Mouse (Mus musculus) kidney, embryonic 14.5 days (tissue): ENCODE results near the gene Ptger4. TPM values are rescaled to one million over a fixed set of nuclear protein-coding genes. Genes with fewer than 3 reads are reported as not detected.

Experiments used
- ATAC-seq: fragments of 200-750 bp; cut with Nextera tagmentation; 2 replicates; pipeline ENCODE4 v1.8.0; 2017; ENCODE audit warnings: moderate number of reproducible peaks, mild to moderate bottlenecking, moderate TSS enrichment, moderate library complexity; ENCODE audit not compliant: low FRiP score, low TSS enrichment
- H3K27ac ChIP-seq: fragments of 300-500 bp; sonication (generic); 2 replicates; pipeline ENCODE4 v1.5.1; 2014; ENCODE audit warnings: low read depth, mild to moderate bottlenecking, low read length, moderate library complexity, mixed read lengths
- H3K27me3 ChIP-seq: fragments of 300-500 bp; sonication (generic); 2 replicates; pipeline ENCODE4 v1.6.1; 2014; ENCODE audit warnings: mild to moderate bottlenecking, low read length; ENCODE audit not compliant: control insufficient read depth, insufficient read depth
- H3K36me3 ChIP-seq: fragments of 300-500 bp; sonication (generic); 2 replicates; pipeline ENCODE4 v1.6.1; 2014; ENCODE audit warnings: low read length, mixed read lengths; ENCODE audit not compliant: control insufficient read depth, insufficient read depth
- H3K4me1 ChIP-seq: fragments of 300-500 bp; sonication (generic); 2 replicates; pipeline ENCODE4 v1.6.1; 2014; ENCODE audit warnings: low read length, mixed read lengths; ENCODE audit not compliant: control insufficient read depth, insufficient read depth
- H3K4me2 ChIP-seq: fragments of 300-500 bp; sonication (generic); replicated peaks from 2 replicates; pipeline ENCODE4 v1.6.1; 2014; ENCODE audit warnings: low read depth, mild to moderate bottlenecking, low read length
- H3K4me3 ChIP-seq: fragments of 300-500 bp; sonication (generic); 2 replicates; pipeline ENCODE4 v1.5.1; 2014; ENCODE audit warnings: mild to moderate bottlenecking, low read length
- H3K9ac ChIP-seq: fragments of 300-500 bp; sonication (generic); 2 replicates; pipeline ENCODE4 v1.6.1; 2014; ENCODE audit warnings: low read depth, mild to moderate bottlenecking, low read length, moderate library complexity
- H3K9me3 ChIP-seq: fragments of 300-500 bp; sonication (generic); 2 replicates; pipeline ENCODE4 v1.6.1; 2016; ENCODE audit warnings: low read length; ENCODE audit not compliant: control insufficient read depth
- WGBS: fragments of 180-500 bp; shearing (Covaris S2); extraction: QIAGEN DNeasy Blood & Tissue Kit; methylation state at CpG from one replicate; pipeline ENCODE4 v1.1.7; 2014; 5-methylcytosine and 5-hydroxymethylcytosine counted together
- polyA plus RNA-seq: library from polyadenylated mRNA; unstranded; fragments of >200 nt; fragmentation: Nextera tagmentation; extraction: Ambion mirVana; gene quantifications from 2 replicates; pipeline ENCODE4 v1.2.1, GENCODE M21; 2014

The Ptger4 gene
- 3.0 and 5.9 TPM in 2 replicates for polyA plus RNA-seq

- H3K9ac ChIP-seq, result peak within 1 kb of the TSS; percentile 51
- peak; percentile 96 for ATAC-seq
- under 1% methylated on average over 61 of the region's 61 CpGs for WGBS
- peak within 1 kb of the TSS; percentile 57 for H3K4me3 ChIP-seq
- peaks cover 19% of the 10 kb centered on the region for H3K4me1 ChIP-seq
- H3K27me3 ChIP-seq, result peaks cover 18% of the 10 kb centered on the region; the same call in 1 of the 2 replicates
- H3K4me2 ChIP-seq, result peak within 1 kb of the TSS; percentile 99
- H3K36me3 ChIP-seq, result no peaks in the 10 kb centered on the region
- no peaks in the 10 kb centered on the region for H3K9me3 ChIP-seq
- no peak within 1 kb of the TSS for H3K27ac ChIP-seq
Observed at GRCm38 (mm10) chr15:5243959-5244905, at the start of gene Ptger4. Gene Ptger4, minus strand, starts transcription at chr15:5244187.

- 88% methylated on average over 8 of the region's 8 CpGs for WGBS
- Histone ChIP-seq H3K4me1 (no peaks in the 10 kb centered on the region), H3K4me2 (no peak overlapping the region), H3K27me3 (no peaks in the 10 kb centered on the region), H3K4me3 (no peak overlapping the region), H3K36me3 (no peaks in the 10 kb centered on the region), H3K9ac (no peak overlapping the region), H3K9me3 (no peaks in the 10 kb centered on the region), H3K27ac (no peak overlapping the region)
- no peak for ATAC-seq
Observed at GRCm38 (mm10) chr15:5288412-5288811, 44.4 kb upstream of the Ptger4 start.

DNA sequence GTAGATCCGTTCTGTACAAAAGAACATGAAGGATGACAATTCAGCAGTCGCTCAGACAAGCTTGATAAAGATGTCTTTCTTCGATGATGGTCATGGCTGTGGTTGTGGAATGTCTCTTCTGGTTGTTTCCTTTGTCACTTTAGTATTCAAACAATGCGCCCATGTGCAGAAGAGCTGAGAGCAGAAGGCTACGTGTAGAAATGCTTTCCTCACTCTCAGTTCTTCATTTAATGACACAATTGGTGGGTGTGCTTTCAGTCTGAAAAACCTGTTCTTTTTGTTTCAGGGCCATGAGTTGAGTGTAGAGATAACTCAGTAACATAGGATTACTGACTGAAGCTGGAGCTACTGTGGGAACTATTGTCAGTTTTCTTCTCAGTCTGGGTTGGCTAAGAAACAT is 43.1 kb upstream of the Ptger4 start:
- no peaks in the 10 kb centered on the region for H3K9me3 ChIP-seq
- no peak overlapping the region for H3K4me2 ChIP-seq
- ATAC-seq, result no peak
- no peaks in the 10 kb centered on the region for H3K4me1 ChIP-seq
- no peak overlapping the region for H3K27ac ChIP-seq
- H3K9ac ChIP-seq, result no peak overlapping the region
- no peaks in the 10 kb centered on the region for H3K27me3 ChIP-seq
- WGBS, result 88% methylated on average over 5 of the region's 5 CpGs
- no peak overlapping the region for H3K4me3 ChIP-seq
- no peaks in the 10 kb centered on the region for H3K36me3 ChIP-seq

GRCm38 (mm10) chr15:5281316-5281715 is 37.3 kb upstream of the Ptger4 start:
- ATAC-seq, result no peak
- Histone ChIP-seq H3K27ac (no peak overlapping the region), H3K4me3 (no peak overlapping the region), H3K9me3 (0 out of 2 replicates have a peak, but pooled peaks cover 4% of the 10 kb centered on the region), H3K27me3 (no peaks in the 10 kb centered on the region), H3K4me1 (no peaks in the 10 kb centered on the region), H3K9ac (no peak overlapping the region), H3K4me2 (no peak overlapping the region), H3K36me3 (no peaks in the 10 kb centered on the region)
- 90% methylated on average over 2 of the region's 2 CpGs for WGBS

- Histone ChIP-seq H3K9me3 (0 out of 2 replicates have a peak, but pooled peaks cover 4% of the 10 kb centered on the region), H3K4me1 (no peaks in the 10 kb centered on the region), H3K27me3 (no peaks in the 10 kb centered on the region), H3K36me3 (no peaks in the 10 kb centered on the region), H3K27ac (no peak overlapping the region), H3K9ac (no peak overlapping the region), H3K4me2 (no peak overlapping the region), H3K4me3 (no peak overlapping the region)
- no peak for ATAC-seq
- 73% methylated on average over 4 of the region's 4 CpGs for WGBS
Observed at GRCm38 (mm10) chr15:5279831-5280230, 35.8 kb upstream of the Ptger4 start.

- Histone ChIP-seq H3K36me3 (no peaks in the 10 kb centered on the region), H3K4me3 (no peak overlapping the region), H3K27ac (no peak overlapping the region), H3K4me1 (no peaks in the 10 kb centered on the region), H3K9ac (no peak overlapping the region), H3K9me3 (0 out of 2 replicates have a peak, but pooled peaks cover 4% of the 10 kb centered on the region), H3K27me3 (no peaks in the 10 kb centered on the region), H3K4me2 (no peak overlapping the region)
- ATAC-seq, result no peak
Observed at GRCm38 (mm10) chr15:5278525-5278924, 34.5 kb upstream of the Ptger4 start.

- Histone ChIP-seq H3K4me1 (no peaks in the 10 kb centered on the region), H3K4me3 (no peak overlapping the region), H3K36me3 (no peaks in the 10 kb centered on the region), H3K27me3 (no peaks in the 10 kb centered on the region), H3K9ac (no peak overlapping the region), H3K27ac (no peak overlapping the region), H3K9me3 (0 out of 2 replicates have a peak, but pooled peaks cover 4% of the 10 kb centered on the region), H3K4me2 (no peak overlapping the region)
- ATAC-seq, result no peak
- 83% methylated on average over 1 of the region's 1 CpGs for WGBS
Observed at GRCm38 (mm10) chr15:5273981-5274380, 30.0 kb upstream of the Ptger4 start.

GRCm38 (mm10) chr15:5266095-5266494 is 22.1 kb upstream of the Ptger4 start:
- Histone ChIP-seq H3K4me2 (no peak overlapping the region), H3K27me3 (no peaks in the 10 kb centered on the region), H3K36me3 (no peaks in the 10 kb centered on the region), H3K27ac (no peak overlapping the region), H3K4me1 (peaks cover 14% of the 10 kb centered on the region; the same call in 1 of the 2 replicates), H3K9me3 (no peaks in the 10 kb centered on the region), H3K9ac (no peak overlapping the region), H3K4me3 (no peak overlapping the region)
- ATAC-seq, result no peak
- WGBS, result 84% methylated on average over 3 of the region's 3 CpGs

DNA sequence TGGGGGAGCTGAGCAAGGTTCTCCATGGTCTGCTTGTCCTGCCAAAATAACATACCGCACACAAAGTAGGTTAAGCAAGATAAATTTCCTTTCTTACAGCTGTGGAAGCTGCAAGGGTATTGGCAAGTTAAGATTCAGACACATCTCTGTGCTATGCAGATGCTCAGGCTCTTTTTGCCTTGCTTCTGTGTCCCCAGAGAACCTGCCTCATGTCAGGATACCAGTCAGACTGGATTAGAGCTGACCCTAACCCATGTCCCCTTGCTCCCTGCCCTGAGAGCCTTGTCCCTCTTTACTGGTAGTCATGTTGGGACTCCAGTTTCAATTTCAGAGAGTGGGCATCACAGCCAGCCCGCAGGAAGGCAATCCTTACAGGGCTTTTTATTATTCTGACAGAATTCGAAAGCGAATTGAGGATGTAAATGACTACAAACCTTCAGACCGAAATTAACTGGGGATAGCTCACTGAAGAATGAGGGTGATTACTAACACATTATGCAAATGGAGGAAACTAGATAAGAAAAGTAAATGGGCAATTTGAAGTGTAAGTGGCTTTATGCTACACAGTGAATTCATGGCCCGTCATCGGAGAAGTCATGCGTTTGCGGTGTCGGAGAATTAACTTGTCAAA is 19.0 kb upstream of the Ptger4 start:
- 29% methylated on average over 10 of the region's 10 CpGs for WGBS
- Histone ChIP-seq H3K9me3 (no peaks in the 10 kb centered on the region), H3K27ac (no peak overlapping the region), H3K27me3 (no peaks in the 10 kb centered on the region), H3K36me3 (no peaks in the 10 kb centered on the region), H3K4me2 (no peak overlapping the region; the same call in 1 of the 2 replicates), H3K4me1 (peaks cover 22% of the 10 kb centered on the region; the same call in 1 of the 2 replicates), H3K4me3 (no peak overlapping the region), H3K9ac (no peak overlapping the region)
- ATAC-seq, result 0 out of 2 replicates have a peak, but pooled peaks have one; percentile 37
